Mouse (Mus musculus): Measurements from ENCODE around the gene Becn1.

Becn1 gene

GRCm38 (mm10) chr11:101246702-101247012, 55.4 kb downstream of the Becn1 start:
- no peaks in the 10 kb centered on the region for H3K36me3 ChIP-seq (ENCODE audit: control insufficient read depth, insufficient read depth, low read length, poor library complexity, severe bottlenecking)
- DNase-seq (ENCODE audit: low read depth, low spot score), result no peak

GRCm38 (mm10) chr11:101245855-101246701, 56.0 kb downstream of the Becn1 start, which contains the start of gene Ramp2:
Gene Ramp2, plus strand, starts transcription at chr11:101246028.
- peak; percentile 26 for DNase-seq (ENCODE audit: low read depth, low spot score)
- H3K27me3 ChIP-seq (ENCODE audit: control insufficient read depth, insufficient read depth, low read length, poor library complexity, severe bottlenecking), result peaks cover 2% of the 10 kb centered on the region; the same call in 1 of the 2 replicates
- no peaks in the 10 kb centered on the region for H3K36me3 ChIP-seq (ENCODE audit: control insufficient read depth, insufficient read depth, low read length, poor library complexity, severe bottlenecking)

More at GRCm38 (mm10) chr11:101246702-101247012, 55.4 kb downstream of the Becn1 start:
- H3K27me3 ChIP-seq (ENCODE audit: control insufficient read depth, insufficient read depth, low read length, poor library complexity, severe bottlenecking), result peaks cover 2% of the 10 kb centered on the region; the same call in 1 of the 2 replicates

DNA sequence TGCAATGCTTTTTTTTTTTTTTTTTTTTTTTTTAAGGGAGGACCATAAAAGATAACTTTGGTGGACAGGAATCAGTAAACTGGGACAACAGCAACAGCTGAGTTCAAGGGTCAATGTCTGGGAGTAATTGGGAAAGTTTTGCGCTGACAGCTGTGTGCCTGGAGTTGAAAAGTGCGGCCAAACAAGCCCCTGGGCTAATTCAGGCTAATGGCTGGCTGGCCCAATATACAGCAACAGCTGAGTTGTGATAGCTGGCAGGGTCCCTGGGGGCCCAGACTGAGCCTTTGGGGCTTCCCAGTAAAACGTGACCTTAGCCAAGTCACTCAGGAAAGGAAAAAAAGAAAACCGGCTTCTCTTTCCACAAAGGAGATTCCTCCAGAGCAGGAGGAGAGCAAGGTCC, 57.0 kb downstream of the Becn1 start:
- peaks cover 2% of the 10 kb centered on the region; the same call in 1 of the 2 replicates for H3K27me3 ChIP-seq (ENCODE audit: control insufficient read depth, insufficient read depth, low read length, poor library complexity, severe bottlenecking)
- no peak for DNase-seq (ENCODE audit: low read depth, low spot score)

GRCm38 (mm10) chr11:101238071-101238647, 63.9 kb downstream of the Becn1 start:
- no peak for DNase-seq (ENCODE audit: low read depth, low spot score)
- Histone ChIP-seq H3K36me3 (ENCODE audit: control insufficient read depth, insufficient read depth, low read length, poor library complexity, severe bottlenecking) (no peaks in the 10 kb centered on the region), H3K27me3 (ENCODE audit: control insufficient read depth, insufficient read depth, low read length, poor library complexity, severe bottlenecking) (no peaks in the 10 kb centered on the region)

More for the DNA sequence above, 57.0 kb downstream of the Becn1 start:
- no peaks in the 10 kb centered on the region for H3K36me3 ChIP-seq (ENCODE audit: control insufficient read depth, insufficient read depth, low read length, poor library complexity, severe bottlenecking)

GRCm38 (mm10) chr11:101236782-101237181, 65.3 kb downstream of the Becn1 start:
- Histone ChIP-seq H3K27me3 (ENCODE audit: control insufficient read depth, insufficient read depth, low read length, poor library complexity, severe bottlenecking) (no peaks in the 10 kb centered on the region), H3K36me3 (ENCODE audit: control insufficient read depth, insufficient read depth, low read length, poor library complexity, severe bottlenecking) (no peaks in the 10 kb centered on the region)
- DNase-seq (ENCODE audit: low read depth, low spot score), result no peak
